Mouse (Mus musculus) kidney, adult 8-10 months (tissue): Measurements from ENCODE around the gene Olfr159.
"Not testable (repeated sequence)": the region's sequence is repeated elsewhere in the genome, so short reads cannot be mapped to it uniquely, and the experiment has no call there.

Experiments
- DNase-seq, 2 experiments: peaks; one replicate each; pipeline ENCODE4 v3.0.0; 2022

The Olfr159 gene

DNA sequence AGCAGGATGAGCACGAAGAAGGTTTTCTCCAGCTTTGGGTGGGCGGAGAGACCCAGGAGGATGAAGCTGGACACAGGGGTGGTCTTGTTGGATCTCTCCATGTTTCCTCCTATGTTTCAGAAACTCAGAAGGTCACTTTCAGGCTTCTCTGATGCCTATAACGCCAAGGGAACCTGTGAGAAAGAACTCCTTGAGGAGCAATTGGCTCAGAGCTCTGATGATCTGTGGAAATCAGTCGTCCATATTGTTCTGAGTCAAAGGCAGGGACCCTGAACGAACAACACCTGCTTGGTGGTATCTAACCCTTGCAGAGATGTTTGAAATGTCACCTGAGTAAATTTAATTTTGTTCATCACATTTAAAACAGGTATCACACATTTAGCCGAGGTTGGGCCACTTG, at the start of gene Olfr159:
Olfr159 (minus strand) TSS at position 101 of the 400 bp plus-strand sequence.
- no peak for DNase-seq

DNA sequence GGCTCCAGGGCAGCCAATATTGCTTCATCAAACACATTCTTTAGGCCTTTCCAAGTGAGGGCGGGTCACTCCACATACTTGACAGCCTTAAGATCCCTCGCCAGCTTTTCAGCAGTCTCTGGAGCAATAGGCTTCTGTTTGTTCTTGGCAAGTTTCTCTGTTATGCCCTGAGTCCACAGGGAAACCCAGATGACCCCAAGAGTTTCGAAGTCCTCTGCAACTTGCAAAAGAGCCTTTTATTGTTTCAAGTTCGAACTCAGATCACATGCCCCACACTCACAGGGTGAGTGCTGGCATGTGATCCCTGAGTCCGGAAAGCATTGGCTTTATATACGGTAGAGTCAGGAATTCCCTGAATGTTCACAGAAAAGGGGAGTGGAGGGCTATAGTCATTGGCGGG, 28.1 kb upstream of the Olfr159 start:
- no peak for DNase-seq

DNA sequence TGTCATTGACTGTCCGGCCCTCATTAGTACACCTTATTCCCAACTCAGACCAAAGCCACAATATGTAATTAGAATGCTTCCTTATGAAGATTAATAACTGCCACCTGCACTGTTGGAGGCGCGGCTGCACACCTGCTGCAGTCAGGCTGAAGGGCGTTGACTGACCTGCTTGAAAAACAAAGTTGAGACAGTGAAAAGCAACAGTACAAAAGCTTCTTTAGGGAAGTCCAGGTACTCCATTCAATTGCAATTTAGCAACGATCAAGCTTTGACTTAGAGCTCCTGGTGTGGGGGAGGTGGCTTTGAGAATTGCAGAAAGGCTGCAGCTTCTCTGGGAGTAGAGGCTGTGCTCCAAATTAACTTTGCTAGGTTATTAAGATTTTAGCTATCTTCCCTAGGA, 25.0 kb upstream of the Olfr159 start:
- not testable (repeated sequence) for DNase-seq

DNA sequence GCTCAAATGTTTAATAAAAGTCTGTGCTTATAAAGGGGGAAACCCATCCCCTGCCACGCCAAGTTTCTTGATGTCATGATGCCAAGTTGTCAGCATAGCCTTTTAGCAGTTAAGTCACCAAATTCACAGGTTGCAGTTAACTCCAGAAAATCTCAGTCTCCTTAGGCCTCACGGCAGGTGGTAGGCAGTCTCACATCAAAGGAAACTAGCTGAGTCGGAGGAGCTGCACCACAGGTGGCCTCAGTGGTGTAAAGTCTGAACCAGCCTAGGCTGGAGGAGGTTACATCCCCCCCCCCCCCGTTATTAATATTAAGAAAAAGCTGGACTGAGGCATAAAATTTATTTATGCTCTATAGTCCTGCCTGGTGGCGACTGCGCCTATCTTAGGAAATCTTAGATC, 24.5 kb upstream of the Olfr159 start:
- no peak for DNase-seq

DNA sequence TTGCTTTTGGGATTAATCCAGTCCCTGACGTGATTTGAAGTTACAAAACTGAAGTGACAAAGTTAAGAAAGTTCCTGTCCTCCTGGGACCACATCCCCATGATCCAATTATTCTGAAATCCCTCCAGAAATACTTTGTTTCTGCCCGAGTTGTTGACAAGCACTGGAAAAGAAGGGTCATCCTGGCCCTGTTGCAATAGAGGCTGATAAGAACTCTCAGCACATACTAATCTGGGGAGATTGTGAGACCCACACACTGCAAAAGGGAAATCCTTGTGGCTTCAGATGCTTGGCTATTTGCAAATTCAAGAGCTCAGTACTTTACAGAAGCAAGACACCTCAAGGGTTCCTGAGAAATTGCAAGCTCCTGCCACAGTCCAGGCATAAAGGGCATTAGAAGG, 1.5 kb upstream of the Olfr159 start:
- DNase-seq, result no peak

DNA sequence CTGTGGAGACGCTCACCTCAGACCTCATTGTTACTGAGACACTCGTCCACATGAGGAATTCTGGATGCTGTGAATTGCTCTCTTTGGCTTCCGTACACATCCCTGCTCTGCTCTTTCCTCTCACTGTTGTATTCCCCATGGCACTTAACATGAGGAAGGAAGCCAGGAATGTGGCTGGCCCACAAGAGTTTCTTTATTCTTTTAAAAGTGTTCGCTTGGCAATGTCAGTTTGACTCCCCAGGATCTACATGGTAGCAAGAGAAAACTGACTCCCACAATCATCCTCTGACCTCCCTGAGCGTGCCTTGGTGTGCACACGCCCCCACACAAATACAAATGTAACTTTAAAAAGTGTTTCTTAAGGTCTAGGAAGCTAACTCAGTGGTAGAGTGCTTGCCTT, 817 bp upstream of the Olfr159 start:
- no peak for DNase-seq

DNA sequence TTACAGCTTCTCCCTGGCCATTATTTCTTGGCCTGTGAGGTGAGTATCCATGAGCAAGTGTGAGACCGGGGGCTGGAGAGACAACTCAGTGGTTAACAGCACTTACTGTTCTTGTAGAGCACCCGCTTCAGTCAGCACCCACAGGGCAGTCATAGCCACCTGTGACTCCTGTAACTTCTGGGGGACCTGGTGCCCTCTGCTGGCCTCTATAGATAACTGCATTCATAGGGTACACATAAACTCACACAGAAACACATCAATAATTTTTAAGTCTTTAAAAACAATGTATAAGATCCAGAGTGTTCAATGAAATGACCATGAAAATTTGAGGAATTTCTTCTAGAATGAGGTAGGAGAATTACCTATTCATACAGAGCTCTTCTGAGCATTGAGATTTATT, 1.4 kb downstream of the Olfr159 start:
- no peak for DNase-seq

DNA sequence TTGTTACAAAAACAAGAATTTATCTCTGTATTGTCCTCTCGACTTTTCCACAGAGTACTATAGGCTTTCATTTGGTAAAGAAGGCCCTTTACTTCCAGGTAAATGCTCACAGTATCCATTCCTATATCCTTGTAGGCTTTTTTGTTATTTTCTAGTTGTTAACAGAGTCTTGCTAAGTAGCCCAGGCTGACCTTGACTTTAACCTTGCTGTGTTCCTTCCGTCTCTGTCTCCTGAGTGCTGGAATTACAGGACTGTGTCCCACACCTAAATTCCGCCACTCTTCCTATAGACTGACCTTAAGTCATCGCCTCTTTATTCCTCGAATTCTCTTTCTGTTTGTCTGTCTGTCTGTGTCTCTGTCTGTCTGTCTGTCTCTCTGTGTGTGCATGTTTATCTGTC, 2.5 kb downstream of the Olfr159 start:
- DNase-seq, result no peak

DNA sequence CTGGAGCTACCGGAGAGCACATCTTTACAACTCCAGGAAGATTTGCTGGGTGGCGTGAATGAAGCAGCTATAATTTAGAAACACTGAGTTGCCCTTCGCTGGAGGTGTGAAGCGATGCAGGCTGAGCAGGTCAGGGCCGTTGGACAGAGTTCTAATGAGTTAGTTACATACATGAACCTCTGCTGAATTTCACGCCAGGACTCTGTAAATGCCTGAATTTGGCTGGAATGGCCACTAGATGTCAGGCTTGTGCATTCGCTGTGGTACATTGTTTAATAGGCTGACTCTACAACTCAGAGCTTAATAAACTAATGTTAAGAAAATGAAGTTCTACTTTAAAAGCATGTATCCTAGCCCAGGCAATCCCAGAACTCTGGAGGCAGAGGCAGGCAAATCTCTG, 7.4 kb downstream of the Olfr159 start:
- peak; percentile 32 to 67 for DNase-seq

DNA sequence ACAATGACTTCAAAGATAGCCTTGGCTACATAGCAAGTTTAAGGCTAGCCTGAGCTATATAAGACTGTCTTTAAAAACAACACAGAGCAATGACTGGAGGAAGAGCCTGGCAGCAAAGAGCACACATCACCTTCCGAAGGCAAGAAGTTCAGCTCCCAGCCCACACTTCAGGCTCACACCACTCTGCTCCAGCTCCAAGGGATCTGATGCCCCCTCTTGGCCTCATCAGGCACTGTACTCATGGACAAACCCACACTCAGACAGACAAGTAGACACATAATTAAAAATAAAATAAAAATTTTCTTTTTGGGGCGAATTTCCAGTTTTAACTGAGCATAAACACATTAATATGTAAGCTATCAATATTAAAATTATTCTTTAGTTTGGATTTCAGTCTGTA, 9.5 kb downstream of the Olfr159 start:
- DNase-seq, result no peak

DNA sequence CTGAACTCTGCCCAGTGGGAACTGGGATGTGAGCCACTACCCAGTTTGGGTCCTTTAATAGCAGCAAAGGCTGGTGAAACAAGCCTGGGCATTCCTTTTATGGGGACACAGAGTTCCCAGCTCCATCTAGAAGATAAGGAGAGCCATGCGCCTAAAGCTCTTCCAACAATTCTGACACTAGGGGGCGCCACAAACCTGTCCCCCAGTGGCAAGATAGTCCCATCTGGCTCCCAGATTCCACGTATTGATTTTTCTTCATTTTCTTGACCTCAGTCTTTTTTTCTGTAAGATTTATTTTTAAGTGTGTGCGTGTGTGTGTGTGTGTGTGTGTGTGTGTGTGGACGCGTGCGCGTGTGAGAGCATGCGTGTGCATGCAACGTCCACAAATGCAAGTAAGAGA, 10.3 kb downstream of the Olfr159 start:
- DNase-seq, result peak in 1 of 2 experiments; percentile 42

DNA sequence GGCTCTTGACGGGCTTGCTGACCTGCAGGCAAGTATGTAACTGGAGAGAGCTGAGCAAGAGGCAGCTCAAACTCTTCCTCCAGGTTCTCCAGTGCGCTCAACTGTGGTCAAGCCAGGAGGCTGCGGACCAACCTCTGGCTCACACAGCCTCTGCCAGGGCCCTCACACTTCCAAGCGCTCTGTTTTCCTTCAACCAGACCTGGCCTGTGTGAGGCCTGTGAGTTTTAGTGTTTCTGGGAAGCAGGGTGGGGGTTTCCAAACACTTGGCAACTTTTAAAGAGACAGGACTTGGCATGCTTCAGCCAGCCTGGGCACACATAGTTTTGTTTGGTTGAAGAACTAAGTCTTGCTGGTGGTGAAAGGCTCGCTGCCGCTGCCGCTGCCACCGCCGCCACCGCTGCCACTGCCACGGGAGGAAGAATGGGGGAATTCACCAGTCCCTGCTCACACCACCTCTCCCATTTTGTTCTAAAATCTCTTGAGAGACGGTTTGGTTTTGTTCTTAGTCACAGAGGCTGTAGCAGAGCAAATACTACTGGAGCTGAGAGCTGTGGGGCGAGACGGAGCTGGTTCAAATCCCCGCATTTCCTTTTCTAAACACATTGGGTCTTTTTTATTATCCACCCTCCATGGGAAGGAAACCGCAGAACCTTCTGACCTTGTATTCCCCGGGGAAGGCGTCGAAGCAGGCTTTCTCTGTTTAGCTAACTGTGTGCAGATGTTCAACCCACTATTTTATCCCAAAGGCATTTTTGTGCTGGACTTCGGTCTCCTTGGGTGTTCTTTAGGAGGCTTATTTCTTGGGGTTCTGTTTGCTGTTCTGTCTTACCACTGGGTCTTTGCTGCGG, 11.0 kb downstream of the Olfr159 start:
- no peak for DNase-seq

DNA sequence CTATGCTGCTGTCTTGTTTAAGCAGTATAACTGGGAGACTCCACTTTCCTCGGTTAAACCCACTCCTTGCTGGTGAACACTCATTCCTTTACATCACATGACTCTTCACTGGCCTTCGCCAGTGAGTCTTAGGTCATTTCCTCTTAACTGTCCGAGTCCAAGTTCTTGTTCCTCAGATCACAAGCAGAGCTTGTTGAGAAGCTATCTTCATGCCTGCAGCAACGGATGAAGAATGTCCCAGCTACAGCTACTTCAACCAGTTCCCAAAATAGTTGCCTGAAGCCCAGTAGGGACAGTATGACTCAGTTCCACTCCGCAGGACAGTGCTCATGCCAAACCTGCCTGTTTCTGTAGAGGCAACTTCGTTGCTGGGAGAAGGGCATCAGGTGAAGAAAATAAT, 13.6 kb downstream of the Olfr159 start:
- no peak for DNase-seq

DNA sequence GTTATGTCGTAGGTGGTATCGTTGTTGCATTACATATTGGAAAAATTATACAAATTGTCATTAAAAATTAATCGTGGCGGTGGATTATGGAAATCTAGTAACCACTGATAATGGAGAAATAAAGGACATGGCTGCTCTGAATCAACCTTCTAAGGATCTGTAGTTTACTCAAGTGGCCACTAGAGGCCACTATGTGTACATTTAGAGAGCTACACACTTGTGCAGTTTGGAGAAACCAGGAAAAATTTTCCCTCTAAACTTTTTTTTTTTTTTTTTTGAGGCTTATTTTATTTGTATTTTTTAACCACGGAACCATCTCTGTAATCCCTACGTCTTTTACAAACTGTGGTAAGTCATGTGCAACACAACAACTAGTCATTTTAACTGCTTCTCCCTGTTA, 25.6 kb downstream of the Olfr159 start:
- no peak for DNase-seq

DNA sequence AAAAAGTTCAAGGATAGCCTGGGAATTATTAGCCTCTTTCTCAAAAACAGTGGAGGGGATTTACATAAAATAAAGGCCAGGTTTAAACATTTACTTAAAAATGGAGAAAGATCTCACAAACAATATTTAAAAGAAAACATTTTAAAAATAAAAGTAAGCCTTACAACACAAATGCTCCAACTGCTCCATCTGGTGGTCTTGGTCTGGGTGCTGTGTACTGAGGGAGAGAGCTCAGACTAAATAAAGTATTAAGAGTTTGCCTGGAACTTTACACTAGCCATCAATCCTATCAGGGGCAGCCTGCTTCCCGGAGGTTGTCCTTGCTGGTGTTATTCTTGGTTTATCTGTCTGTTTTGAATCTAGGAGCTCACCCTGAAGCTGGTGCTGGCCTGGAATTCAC, 27.7 kb downstream of the Olfr159 start:
- DNase-seq, result no peak

DNA sequence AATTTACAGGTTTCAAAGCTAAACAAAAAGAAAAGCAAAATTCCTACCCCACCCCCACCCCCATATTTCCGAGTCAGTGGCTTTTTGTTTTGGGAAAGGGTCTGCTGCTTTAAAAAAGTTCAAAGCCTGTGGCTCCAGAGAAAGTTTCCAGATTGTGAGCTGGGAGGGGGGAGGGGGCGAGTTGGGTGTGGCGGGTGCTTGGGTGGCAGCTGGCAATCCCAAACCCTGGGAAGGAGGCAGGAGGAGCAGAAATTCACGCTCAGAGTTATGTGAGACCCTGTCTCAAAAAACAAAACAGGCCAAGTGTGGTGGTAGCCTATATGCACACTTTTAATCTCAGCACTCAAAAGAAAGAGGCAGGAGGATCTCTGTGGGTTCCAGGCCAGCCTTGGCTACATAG, 28.2 kb downstream of the Olfr159 start:
- no peak for DNase-seq

DNA sequence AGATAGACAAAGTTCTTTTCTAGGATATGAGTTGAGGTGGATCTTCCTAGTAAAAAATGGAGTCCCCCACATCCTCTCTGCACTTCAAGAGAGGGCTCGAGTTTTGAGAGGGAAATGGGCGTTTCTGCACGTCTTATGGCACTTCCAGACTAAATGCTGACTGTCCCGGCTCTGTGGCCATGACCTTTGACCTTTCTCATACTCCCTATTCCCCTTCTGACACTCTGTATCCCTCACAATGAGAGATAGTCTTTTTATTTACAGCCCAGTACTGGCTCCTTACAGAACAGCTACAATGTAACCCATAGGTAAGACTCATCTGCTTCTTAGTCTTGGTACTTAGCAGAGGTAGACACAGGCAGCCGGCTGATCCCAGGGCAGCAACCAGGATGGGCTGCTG, 29.3 kb downstream of the Olfr159 start:
- no peak for DNase-seq

DNA sequence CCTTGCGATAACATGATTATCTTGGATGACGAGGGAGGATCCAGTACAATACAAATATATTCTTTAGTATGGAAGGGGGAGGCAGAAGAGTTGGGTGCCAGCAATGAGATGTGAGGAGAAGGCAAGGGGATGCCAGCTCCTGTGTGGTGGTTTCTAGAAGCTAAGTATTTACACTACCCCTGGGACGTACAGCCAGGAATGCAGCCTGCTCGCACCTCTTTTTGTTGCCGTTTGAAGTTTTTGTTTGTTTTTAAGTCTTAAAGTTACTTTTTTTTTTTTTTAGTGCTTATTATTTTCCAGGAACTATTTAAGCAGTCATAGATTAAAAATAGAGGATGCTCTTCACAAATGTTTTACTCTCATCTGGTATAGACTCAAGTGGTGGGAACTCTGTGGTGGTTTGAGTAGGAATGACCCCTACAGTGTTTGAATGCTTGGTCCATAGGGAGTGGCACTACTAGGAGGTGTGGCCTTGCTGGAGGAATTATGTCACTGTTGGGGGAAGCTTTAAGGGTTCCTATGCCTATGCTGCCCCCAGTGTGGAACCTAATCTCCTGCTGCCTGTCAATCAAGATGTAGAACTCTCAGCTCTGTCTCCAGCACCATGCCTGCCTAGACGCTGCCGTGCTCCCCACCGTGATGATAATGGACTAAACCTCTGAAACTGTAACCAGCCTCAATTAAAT, 31.7 kb downstream of the Olfr159 start:
- no peak for DNase-seq

DNA sequence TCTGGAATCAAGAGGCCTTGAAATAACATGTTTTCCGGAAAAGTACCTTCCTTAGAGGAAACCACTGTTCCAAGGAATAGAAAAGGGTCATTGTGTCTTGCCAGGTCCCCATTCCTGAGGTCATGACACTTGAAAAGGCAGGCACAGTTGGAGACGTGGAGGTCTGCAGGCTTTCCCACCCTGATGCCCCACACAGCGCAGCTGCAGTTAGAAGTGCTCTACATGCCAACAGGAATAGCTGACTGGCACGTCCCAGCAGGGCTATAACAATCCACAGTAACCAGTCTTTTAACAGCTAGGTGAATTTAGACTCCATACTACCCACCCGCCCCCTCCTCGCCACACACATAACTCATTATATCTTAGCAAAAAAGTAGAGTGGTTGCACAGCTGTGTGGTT, 33.7 kb downstream of the Olfr159 start:
- no peak for DNase-seq

DNA sequence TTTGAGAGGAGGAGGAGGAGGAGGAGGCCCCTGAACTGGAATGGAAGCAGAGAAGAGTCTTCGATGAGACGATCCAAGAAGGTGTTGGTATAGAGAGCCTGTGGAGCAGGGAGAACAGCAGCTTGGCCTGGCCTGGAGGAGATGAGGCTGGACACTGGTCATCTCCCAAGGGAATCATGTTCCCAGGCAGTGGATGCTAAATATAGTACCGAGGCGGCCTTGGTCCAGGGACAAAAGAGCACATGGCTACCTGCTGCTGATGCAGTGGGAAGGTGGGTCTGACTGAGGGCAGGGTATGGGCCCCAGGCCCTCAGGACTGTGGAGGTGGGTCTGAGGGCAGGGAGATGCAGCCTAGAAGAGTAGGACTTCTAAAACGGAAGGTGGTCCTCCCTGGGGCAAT, 37.6 kb downstream of the Olfr159 start:
- DNase-seq, result no peak

DNA sequence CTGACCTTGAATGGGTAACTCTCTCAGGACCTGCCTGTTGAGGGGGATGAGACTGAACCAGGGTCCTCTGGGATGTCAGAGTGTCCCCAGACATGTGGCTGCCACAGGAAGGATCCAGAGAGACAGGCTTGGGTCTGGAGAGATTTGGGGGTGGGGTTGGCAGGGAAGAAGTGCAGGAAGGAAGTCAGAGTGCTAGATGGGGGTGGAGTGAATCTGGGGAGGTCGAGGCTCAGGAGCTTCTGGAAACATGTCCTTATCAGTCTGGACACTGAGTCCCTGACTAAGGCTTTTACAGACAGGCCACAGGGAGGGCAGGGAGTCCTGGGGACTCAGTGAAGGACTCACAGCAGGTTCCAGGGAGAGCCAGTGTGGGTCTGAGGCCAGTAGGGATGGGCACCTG, 38.6 kb downstream of the Olfr159 start:
- no peak for DNase-seq

DNA sequence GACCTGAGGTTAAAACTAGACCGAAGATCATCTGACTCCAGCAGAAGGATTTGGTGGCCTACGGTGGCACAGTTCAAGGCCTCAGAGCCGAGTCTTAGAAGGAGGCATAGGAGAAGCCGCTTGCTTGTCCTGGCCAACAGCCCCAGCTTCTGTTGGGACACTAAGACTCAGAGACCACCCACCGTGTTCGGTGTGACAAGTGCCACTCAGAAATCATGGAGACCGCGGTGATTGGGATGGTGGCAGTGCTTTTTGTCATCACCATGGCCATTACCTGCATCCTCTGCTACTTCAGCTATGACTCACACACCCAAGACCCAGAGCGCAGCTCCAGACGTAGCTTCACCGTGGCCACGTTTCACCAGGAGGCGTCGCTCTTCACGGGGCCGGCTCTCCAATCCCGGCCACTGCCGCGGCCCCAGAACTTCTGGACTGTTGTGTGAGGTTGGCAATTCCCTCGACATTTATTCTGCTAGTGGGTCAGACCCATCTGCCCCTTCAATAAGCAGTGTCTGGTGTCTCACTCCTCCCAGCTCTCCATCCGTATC, 40.0 kb downstream of the Olfr159 start:
- DNase-seq, result no peak

DNA sequence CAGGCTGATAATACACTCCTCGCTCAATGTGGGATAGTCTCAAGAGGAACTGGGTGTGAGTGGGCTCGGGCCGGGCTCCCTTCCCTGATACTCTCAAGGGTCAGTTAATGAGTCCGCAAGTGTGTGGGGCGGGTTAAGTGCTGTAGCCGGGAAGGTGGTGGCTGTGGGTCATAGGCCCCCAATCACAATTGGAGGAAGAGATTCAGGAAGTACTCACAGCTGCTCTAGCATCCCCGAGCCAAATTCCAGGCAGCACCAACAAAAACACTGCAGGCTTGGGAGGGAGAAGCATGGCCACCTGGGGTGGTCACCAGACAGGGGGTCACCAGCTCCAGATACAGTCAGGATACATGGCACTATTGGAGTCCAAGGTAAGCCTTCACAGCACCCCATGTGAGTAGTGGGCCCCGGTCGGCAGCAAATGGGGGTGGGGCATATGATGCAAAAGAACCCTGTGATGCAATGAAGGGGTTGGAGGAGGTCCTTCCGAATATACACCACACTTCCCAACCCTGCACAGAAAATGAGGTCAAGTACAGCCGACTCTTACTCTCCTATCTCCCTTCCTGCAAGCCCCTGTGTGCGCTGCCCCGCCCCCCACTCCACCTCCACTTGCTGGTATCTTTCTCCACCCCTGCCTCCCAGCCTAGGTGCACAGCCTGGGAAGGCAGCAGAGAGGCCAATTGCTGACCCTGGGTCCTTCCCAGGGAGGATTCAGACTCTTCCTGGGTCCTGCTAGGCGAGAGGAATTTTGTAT, 40.8 kb downstream of the Olfr159 start, which contains the start of gene Spaar:
Spaar (plus strand) TSS at position 241 of the 757 bp plus-strand sequence.
- peak; percentile 58 to 67 for DNase-seq
